In the genomic region with DNA sequence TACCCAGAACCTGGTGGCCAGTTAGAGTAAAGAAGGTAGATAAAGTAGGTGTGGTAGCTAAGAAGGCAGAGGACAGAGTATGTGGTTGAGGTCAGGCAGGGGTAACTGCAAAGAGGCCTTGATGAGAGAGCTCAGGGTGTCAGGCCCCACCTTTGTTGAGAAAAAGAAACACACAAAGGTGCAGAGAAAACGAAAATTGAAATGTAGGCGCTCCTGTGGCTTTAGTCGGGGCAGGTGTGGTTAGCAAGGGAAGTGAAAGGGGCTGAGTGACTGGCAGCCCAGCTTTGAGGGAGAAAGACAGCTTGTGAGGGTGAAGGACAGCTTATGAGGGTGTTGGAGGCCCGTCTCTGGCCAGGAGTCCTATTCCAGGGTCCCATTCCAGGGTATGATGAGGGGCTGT, we compare ENCODE assay signal across 25 mouse cellular contexts. TPM values are rescaled to one million over a fixed set of nuclear protein-coding genes. Genes with fewer than 3 reads are reported as not detected.
DNase-seq lines count a peak whose midpoint lies in the region; ATAC-seq and TF ChIP-seq lines count a peak whose summit lies in the region.
"Had no signal": no experiment of that assay in that cellular context is flagged by ENCODE, and none has a peak within 500 bp of the region (broad histone marks: within the 10 kb centered on the region; RNA-seq: fewer than 3 reads in every experiment).

No protein-coding gene starts in this region.

- no peak for TF ChIP-seq CTCF in CH12.LX (conservative IDR thresholded peaks at IDR 0.05 in 1 of 2, IDR thresholded peaks at IDR 0.05 in 1 of 2; ENCODE audit: low read depth in 2 of 2, low read length in 2 of 2)

- peaks cover 13% of the 10 kb centered on the region for H3K27me3 ChIP-seq in CH12.LX (replicated peaks)
- no peaks in the 10 kb centered on the region for H3K27me3 ChIP-seq in midbrain, embryonic 13.5 days
- H3K27me3 ChIP-seq: hindbrain, embryonic 12.5 days; intestine, embryonic 15.5 days had no signal

- no peaks in the 10 kb centered on the region for H3K79me2 ChIP-seq in CH12.LX (replicated peaks; ENCODE audit: control insufficient read depth, extremely low read depth, insufficient read depth, poor library complexity, severe bottlenecking)

- no peak overlapping the region for H3K9ac ChIP-seq in CH12.LX (ENCODE audit: insufficient read depth, low read depth)
- no peak overlapping the region for H3K9ac ChIP-seq in midbrain, embryonic 13.5 days (replicated peaks)
- H3K9ac ChIP-seq: hindbrain, embryonic 12.5 days; intestine, embryonic 15.5 days; limb, embryonic 12.5 days; liver, embryonic 14.5 days had no signal

- in situ Hi-C loops in CH12.LX (cut with MboI; ENCODE audit: low pct_ligation_motif_present, low pct_unique_long_range_greater_than_20kb, low sequenced_read_pairs) = no loop called here

- 85% methylated on average over 4 of the region's 4 CpGs for WGBS in midbrain, embryonic 13.5 days

- H3K4me2 ChIP-seq in CH12.LX (ENCODE audit: insufficient read depth, low read depth, poor library complexity, severe bottlenecking) = no peak overlapping the region
- no peak overlapping the region for H3K4me2 ChIP-seq in midbrain, embryonic 13.5 days (replicated peaks)
- H3K4me2 ChIP-seq: hindbrain, embryonic 12.5 days; intestine, embryonic 15.5 days; limb, embryonic 12.5 days had no signal

- ATAC-seq in midbrain, embryonic 13.5 days = no peak
- ATAC-seq in megakaryocyte progenitor cell, adult 5-6 weeks (replicated peaks; ENCODE audit: poor library complexity) = no peak
- ATAC-seq: intestine, embryonic 15.5 days; lung, postnatal 0 days had no signal

- dilution Hi-C loops in CH12.LX (cut with MboI; ENCODE audit: extremely low pct_ligation_motif_present, extremely low pct_unique_long_range_greater_than_20kb, low sequenced_read_pairs) = no loop called here

- H3K36me3 ChIP-seq in CH12.LX (replicated peaks in 1 of 2; ENCODE audit: control insufficient read depth in 1 of 2, insufficient read depth in 1 of 2, low read length in 1 of 2) = no peaks in the 10 kb centered on the region
- H3K36me3 ChIP-seq in midbrain, embryonic 13.5 days = no peaks in the 10 kb centered on the region
- H3K36me3 ChIP-seq: embryonic facial prominence, embryonic 10.5 days; hindbrain, embryonic 12.5 days; intestine, embryonic 15.5 days; limb, embryonic 12.5 days; midbrain, embryonic 10.5 days had no signal

- H3K27ac ChIP-seq in CH12.LX (ENCODE audit: insufficient read depth, low read depth) = no peak overlapping the region
- H3K27ac ChIP-seq in midbrain, embryonic 13.5 days = no peak overlapping the region
- H3K27ac ChIP-seq: embryonic facial prominence, embryonic 10.5 days; hindbrain, embryonic 12.5 days; intestine, embryonic 15.5 days; kidney, postnatal 0 days; limb, embryonic 12.5 days; liver, embryonic 14.5 days; midbrain, embryonic 10.5 days had no signal

- H3K4me3 ChIP-seq in CH12.LX (replicated peaks in 1 of 3; ENCODE audit: low read depth in 2 of 3, low read length in 2 of 3, poor library complexity in 1 of 3) = no peak overlapping the region
- H3K4me3 ChIP-seq in midbrain, embryonic 13.5 days (replicated peaks) = no peak overlapping the region
- H3K4me3 ChIP-seq: embryonic facial prominence, embryonic 10.5 days; hindbrain, embryonic 12.5 days; intestine, embryonic 15.5 days; limb, embryonic 12.5 days; midbrain, embryonic 10.5 days had no signal

- no peak for TF ChIP-seq POLR2A in CH12.LX (IDR thresholded peaks at IDR 0.05; ENCODE audit: low read depth, low read length)

- peak; percentile 7 for DNase-seq in lung, postnatal 36 days
- DNase-seq in lung, postnatal 14 days = no peak
- peak; percentile 4 for DNase-seq in CH12.LX (ENCODE audit: extremely low read depth)
- DNase-seq in naive thymus-derived CD4-positive, alpha-beta T cell, adult 2 months (ENCODE audit: low read depth) = peak; percentile 58
- peak; percentile 30 to 39 for DNase-seq in thymus, postnatal 36 days
- DNase-seq in left cerebral cortex, postnatal 14 days (ENCODE audit: low spot score in 2 of 2) = no peak
- DNase-seq: adrenal gland, postnatal 10 days; cerebellum, adult 18-20 months; gastrocnemius, postnatal 14 days; retina, postnatal 1 day had no signal

- peaks cover 8% of the 10 kb centered on the region for H3K9me3 ChIP-seq in CH12.LX (replicated peaks; ENCODE audit: low read length)
- H3K9me3 ChIP-seq in midbrain, embryonic 13.5 days = no peaks in the 10 kb centered on the region
- H3K9me3 ChIP-seq: embryonic facial prominence, embryonic 10.5 days; hindbrain, embryonic 12.5 days; intestine, embryonic 15.5 days; midbrain, embryonic 10.5 days had no signal

- intact Hi-C loops in left cerebral cortex, postnatal 14 days (cut with DNase I) = no loop called here

- no peak for TF ChIP-seq EP300 in CH12.LX (IDR thresholded peaks at IDR 0.05; ENCODE audit: low read length)

- H3K4me1 ChIP-seq in CH12.LX (ENCODE audit: control insufficient read depth in 1 of 2, insufficient read depth in 2 of 2) = peaks cover 0 to 6% of the 10 kb centered on the region in 2 experiments; a peak in 1 of 4 replicates
- no peaks in the 10 kb centered on the region for H3K4me1 ChIP-seq in midbrain, embryonic 13.5 days (replicated peaks)
- H3K4me1 ChIP-seq: embryonic facial prominence, embryonic 10.5 days; hindbrain, embryonic 12.5 days; intestine, embryonic 15.5 days; limb, embryonic 12.5 days; midbrain, embryonic 10.5 days had no signal

- TF ChIP-seq RAD21 in CH12.LX (IDR thresholded peaks at IDR 0.05; ENCODE audit: low read depth, low read length) = no peak

TF ChIP-seq in CH12.LX, 34 proteins besides CTCF, POLR2A, EP300 and RAD21:
- TF ChIP-seq GABPA (IDR thresholded peaks at IDR 0.05; ENCODE audit: insufficient replicate concordance, low read depth, low read length) (no peak), MAZ (IDR thresholded peaks at IDR 0.05; ENCODE audit: low read depth, low read length) (no peak), JUN (IDR thresholded peaks at IDR 0.05; ENCODE audit: insufficient read depth, low read depth, low read length) (no peak)

RNA-seq across cellular contexts. Expression of a gene that starts 28.9 kb away (rescaled TPM):
- total RNA-seq in CH12.LX (2012; rRNA removed) (48.9 and 68.4 TPM in 2 replicates), CH12.LX (2014; rRNA removed) (41.7 and 46.0 TPM in 2 replicates)
- polyA plus RNA-seq in CH12.LX (2012; ENCODE audit: insufficient read length, low read depth) = 25.5 and 29.4 TPM in 2 replicates
- polyA plus RNA-seq in midbrain, embryonic 13.5 days (2015; fragmentation: Nextera tagmentation; extraction: Ambion mirVana) = 31.9 and 33.7 TPM in 2 replicates
- total RNA-seq in megakaryocyte progenitor cell, adult 5-6 weeks (2015) = 7.2 and 9.9 TPM in 2 replicates
- total RNA-seq in megakaryocyte progenitor cell, adult 5-6 weeks (2017) = 32.9 and 45.8 TPM in 2 replicates
- total RNA-seq in left cerebral cortex, postnatal 14 days (2021) = 10 to 100 TPM; 47.6 to 50.4 TPM

RNA-seq across cellular contexts. Expression of a gene that starts 49.1 kb away (rescaled TPM):
- not detected in 2 replicates for total RNA-seq in CH12.LX (2012; rRNA removed)
- not detected in 2 replicates for total RNA-seq in CH12.LX (2014; rRNA removed)
- polyA plus RNA-seq in CH12.LX (2012; ENCODE audit: insufficient read length, low read depth) = not detected in 2 replicates
- polyA plus RNA-seq in midbrain, embryonic 13.5 days (2015; fragmentation: Nextera tagmentation; extraction: Ambion mirVana) = not detected in 2 replicates
- not detected in 2 replicates for total RNA-seq in megakaryocyte progenitor cell, adult 5-6 weeks (2015)
- total RNA-seq in megakaryocyte progenitor cell, adult 5-6 weeks (2017) = 0.08 and 0.20 TPM in 2 replicates
- total RNA-seq in left cerebral cortex, postnatal 14 days (2021) = not detected
- total RNA-seq: gastrocnemius, postnatal 14 days; layer of hippocampus, adult 8-10 months; left cerebral cortex, adult 18-20 months had no signal
- polyA plus RNA-seq: embryonic facial prominence, embryonic 10.5 days; heart, postnatal 0 days; hindbrain, embryonic 12.5 days; kidney, postnatal 0 days; limb, embryonic 12.5 days; lung, postnatal 0 days; midbrain, embryonic 10.5 days; neural tube, embryonic 14.5 days; stomach, embryonic 16.5 days had no signal

Comparison
In these comparisons a context has a peak if more than half of its experiments do, and no peak if none do; other contexts are left out.
1. DNase-seq: peak in lung, postnatal 36 days (single experiment), CH12.LX (single experiment), naive thymus-derived CD4-positive, alpha-beta T cell, adult 2 months (single experiment) and thymus, postnatal 36 days (2 of 2); none in lung, postnatal 14 days (single experiment) and left cerebral cortex, postnatal 14 days (0 of 2).